Mouse (Mus musculus): ENCODE results near the gene Nt5c3b.

The Nt5c3b gene

GRCm38 (mm10) chr11:100441797-100442196 lies at the start of gene Nt5c3b, which contains the start of gene Klhl10:
Gene Nt5c3b, minus strand, starts transcription at chr11:100441808.
Gene Klhl10, plus strand, starts transcription at chr11:100441917.
- DNase-seq (ENCODE audit: low spot score): no peak

GRCm38 (mm10) chr11:100490951-100491350 lies 49.3 kb upstream of the Nt5c3b start:
- DNase-seq (ENCODE audit: low spot score): no peak

- DNase-seq (ENCODE audit: low spot score): no peak
Observed at GRCm38 (mm10) chr11:100485801-100486538, 44.4 kb upstream of the Nt5c3b start.

- DNase-seq (ENCODE audit: low spot score): no peak
Observed at GRCm38 (mm10) chr11:100484461-100484860, 42.9 kb upstream of the Nt5c3b start.

GRCm38 (mm10) chr11:100479152-100479551 lies 37.5 kb upstream of the Nt5c3b start:
- DNase-seq (ENCODE audit: low spot score): no peak

- DNase-seq (ENCODE audit: low spot score): no peak
Observed at GRCm38 (mm10) chr11:100476281-100476680, 34.7 kb upstream of the Nt5c3b start.

- no peak for DNase-seq (ENCODE audit: low spot score)
Observed at GRCm38 (mm10) chr11:100472935-100473295, 31.3 kb upstream of the Nt5c3b start.

- DNase-seq (ENCODE audit: low spot score): peak; percentile 91
Observed at GRCm38 (mm10) chr11:100472197-100472934, 30.8 kb upstream of the Nt5c3b start, which contains the start of gene Klhl11. Gene Klhl11, minus strand, starts transcription at chr11:100472741.

- no peak for DNase-seq (ENCODE audit: low spot score)
Observed at GRCm38 (mm10) chr11:100471352-100472196, 30.0 kb upstream of the Nt5c3b start.

- DNase-seq (ENCODE audit: low spot score): no peak
Observed at GRCm38 (mm10) chr11:100465833-100466232, 24.2 kb upstream of the Nt5c3b start.

GRCm38 (mm10) chr11:100465229-100465792 lies 23.7 kb upstream of the Nt5c3b start:
- no peak for DNase-seq (ENCODE audit: low spot score)

GRCm38 (mm10) chr11:100462699-100463098 lies 21.1 kb upstream of the Nt5c3b start:
- DNase-seq (ENCODE audit: low spot score): no peak

GRCm38 (mm10) chr11:100457711-100458110 lies 16.1 kb upstream of the Nt5c3b start:
- DNase-seq (ENCODE audit: low spot score): no peak

GRCm38 (mm10) chr11:100457247-100457646 lies 15.6 kb upstream of the Nt5c3b start:
- no peak for DNase-seq (ENCODE audit: low spot score)

- DNase-seq (ENCODE audit: low spot score): no peak
Observed at GRCm38 (mm10) chr11:100442625-100443024, 1.0 kb upstream of the Nt5c3b start.

- DNase-seq (ENCODE audit: low spot score): peak; percentile 87
Observed at GRCm38 (mm10) chr11:100440691-100441522, 701 bp downstream of the Nt5c3b start.

- DNase-seq (ENCODE audit: low spot score): no peak
Observed at GRCm38 (mm10) chr11:100437901-100438300, 3.7 kb downstream of the Nt5c3b start.

- no peak for DNase-seq (ENCODE audit: low spot score)
Observed at GRCm38 (mm10) chr11:100435678-100436246, 5.8 kb downstream of the Nt5c3b start.

- DNase-seq (ENCODE audit: low spot score): no peak
Observed at GRCm38 (mm10) chr11:100432002-100432401, 9.6 kb downstream of the Nt5c3b start.

- no peak for DNase-seq (ENCODE audit: low spot score)
Observed at GRCm38 (mm10) chr11:100430052-100430451, 11.6 kb downstream of the Nt5c3b start.

All from ovary, postnatal 36 days (tissue).